Mouse (Mus musculus): ENCODE data around the gene Snta1.

GRCm38 (mm10) chr2:154407063-154407642 is 746 bp downstream of the Snta1 start:
- TF ChIP-seq GATA1 (IDR thresholded peaks at IDR 0.05; ENCODE audit: borderline replicate concordance, low read length) (no peak), FLI1 (IDR thresholded peaks at IDR 0.05; ENCODE audit: low read length) (no peak)
